Mouse (Mus musculus): Measurements from ENCODE around the gene Gm20604.

DNA sequence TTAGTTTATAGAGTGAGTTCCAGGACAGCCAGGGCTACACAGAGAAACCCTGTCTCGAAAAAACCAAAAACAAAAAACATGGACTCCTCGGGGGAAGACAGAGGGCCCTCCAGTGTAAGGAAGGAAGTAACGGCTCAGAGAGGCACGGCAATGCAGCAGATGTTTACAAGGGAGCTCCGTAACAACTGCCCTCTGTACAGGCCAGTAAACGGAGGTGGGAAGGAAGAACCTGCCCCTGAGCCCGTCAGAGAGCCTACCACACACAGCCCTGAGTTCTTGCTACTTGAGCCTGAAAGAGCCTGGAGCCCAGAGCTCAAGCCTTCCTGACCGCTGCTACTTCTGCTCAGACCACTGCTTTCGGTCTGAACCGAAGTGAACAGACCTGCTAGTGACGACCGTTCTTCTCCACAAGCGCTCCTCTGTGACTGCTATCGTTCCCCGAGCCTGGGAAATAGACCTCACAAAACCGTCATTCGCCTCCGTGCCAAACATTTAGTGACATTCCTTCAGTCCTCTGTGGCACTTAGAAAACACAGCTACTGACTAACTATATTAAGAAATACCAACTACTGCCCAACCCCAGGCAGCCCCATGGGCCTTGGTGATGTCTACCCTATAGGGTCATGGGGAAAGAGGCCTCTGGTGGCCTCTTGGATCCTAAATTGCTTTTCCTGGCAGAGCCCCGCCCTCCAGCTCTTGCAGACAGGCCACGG lies 45.2 kb downstream of the Gm20604 start:
- TF ChIP-seq POLR2A (IDR thresholded peaks at IDR 0.05; ENCODE audit: control insufficient read depth, low read depth, low read length) (no peak), CTCF (IDR thresholded peaks at IDR 0.05; ENCODE audit: control insufficient read depth, insufficient read depth, insufficient replicate concordance, low read depth, low read length) (no peak)
